Mouse (Mus musculus): ENCODE measurements around the gene Stt3b. TPM values are rescaled to one million over a fixed set of nuclear protein-coding genes. Genes with fewer than 3 reads are reported as not detected.

The Stt3b gene
- polyA plus RNA-seq, 1 experiment from 2014 or later = 91.3 TPM

DNA sequence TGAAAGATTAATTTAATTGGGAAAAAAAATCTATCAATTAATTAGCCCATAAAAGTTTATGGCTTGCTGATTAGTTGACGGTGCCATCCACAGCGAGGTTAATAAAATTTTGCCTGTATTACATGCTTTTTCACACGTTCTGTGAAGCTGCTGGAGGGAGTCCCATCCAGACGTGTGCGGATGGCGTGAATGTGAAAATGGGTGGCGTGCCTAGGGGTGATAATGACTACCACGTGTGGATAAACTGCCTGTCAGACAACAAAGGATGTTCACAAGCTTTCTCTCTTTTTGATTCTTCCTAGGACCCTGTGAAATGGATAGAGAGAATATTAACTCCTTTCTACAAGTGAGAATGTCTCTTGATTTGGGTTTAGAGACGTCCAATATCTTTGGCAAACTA lies 31.4 kb upstream of the Stt3b start:
- H3K27me3 ChIP-seq (ENCODE audit: control insufficient read depth, insufficient read depth, low read depth, low read length) = no peaks in the 10 kb centered on the region
- 84% methylated on average over 9 of the region's 9 CpGs for WGBS
- no peak overlapping the region for H3K4me2 ChIP-seq (ENCODE audit: low read depth, low read length)
- H3K4me3 ChIP-seq (ENCODE audit: low read length) = no peak overlapping the region
- H3K27ac ChIP-seq (ENCODE audit: low read length) = no peak overlapping the region
- H3K9ac ChIP-seq (ENCODE audit: low read length) = no peak overlapping the region
- peaks cover 4% of the 10 kb centered on the region; the same call in 1 of the 2 replicates for H3K4me1 ChIP-seq (replicated peaks; ENCODE audit: control insufficient read depth, insufficient read depth, low read length)
- no peak for ATAC-seq (ENCODE audit: low read depth)
- H3K9me3 ChIP-seq (ENCODE audit: control insufficient read depth, low read length) = no peaks in the 10 kb centered on the region
- no peaks in the 10 kb centered on the region for H3K36me3 ChIP-seq (ENCODE audit: control insufficient read depth, insufficient read depth, low read length)

DNA sequence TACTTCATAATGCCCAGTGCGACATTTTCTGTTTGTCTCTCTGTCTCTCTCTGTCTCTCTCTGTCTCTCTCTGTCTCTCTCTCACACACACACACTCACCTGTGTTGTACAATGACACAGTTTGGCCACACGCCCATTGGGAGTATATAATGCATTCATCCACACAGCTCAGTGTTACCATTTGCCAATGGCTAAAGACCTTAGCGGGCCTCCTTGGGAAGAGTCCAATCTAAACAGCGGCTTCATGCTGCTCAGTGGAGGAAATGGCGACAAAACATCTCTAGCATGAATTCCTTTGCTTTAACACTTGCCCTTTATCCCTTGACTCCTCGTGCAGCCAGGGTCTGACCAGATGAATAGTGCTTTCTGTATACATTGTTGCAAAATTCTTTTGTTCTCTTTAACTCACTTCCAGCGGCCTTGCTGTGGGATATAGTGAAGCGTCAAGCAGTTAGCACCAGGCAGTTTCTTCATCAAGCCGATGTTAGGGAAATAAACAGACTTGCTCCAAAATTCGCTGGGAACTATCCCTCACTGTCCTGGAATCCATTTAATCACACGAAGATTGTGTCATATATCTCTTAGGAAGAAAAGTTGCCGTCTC lies 30.1 kb upstream of the Stt3b start:
- Histone ChIP-seq H3K4me3 (ENCODE audit: low read length) (no peak overlapping the region), H3K4me2 (ENCODE audit: low read depth, low read length) (no peak overlapping the region), H3K36me3 (ENCODE audit: control insufficient read depth, insufficient read depth, low read length) (no peaks in the 10 kb centered on the region), H3K9ac (ENCODE audit: low read length) (no peak overlapping the region), H3K27ac (ENCODE audit: low read length) (no peak overlapping the region), H3K9me3 (ENCODE audit: control insufficient read depth, low read length) (no peaks in the 10 kb centered on the region), H3K4me1 (replicated peaks; ENCODE audit: control insufficient read depth, insufficient read depth, low read length) (peaks cover 4% of the 10 kb centered on the region; the same call in 1 of the 2 replicates), H3K27me3 (ENCODE audit: control insufficient read depth, insufficient read depth, low read depth, low read length) (no peaks in the 10 kb centered on the region)
- WGBS = 37% methylated on average over 12 of the region's 12 CpGs
- ATAC-seq (ENCODE audit: low read depth) = peak; percentile 67; the same call in 1 of the 2 replicates

DNA sequence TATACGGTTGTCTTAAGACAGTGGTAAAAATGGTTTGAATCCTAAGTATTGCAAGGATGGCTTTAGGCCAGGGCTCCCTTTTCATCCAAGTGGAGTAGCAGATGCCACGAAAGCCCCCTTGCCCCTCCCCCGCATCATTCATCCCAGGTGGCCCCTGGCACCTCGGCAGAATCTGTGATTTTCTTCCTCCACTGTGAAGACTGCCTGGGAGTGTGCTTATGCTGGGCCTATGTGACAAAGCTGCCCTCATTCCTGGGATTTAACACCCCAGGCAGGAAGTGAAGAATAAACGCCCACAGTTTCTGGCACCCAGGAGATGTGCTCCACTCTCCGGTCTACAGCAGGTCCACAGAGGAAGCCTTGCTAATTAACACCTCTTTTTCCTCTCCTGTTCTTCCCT lies 28.6 kb upstream of the Stt3b start:
- no peak overlapping the region for H3K27ac ChIP-seq (ENCODE audit: low read length)
- H3K36me3 ChIP-seq (ENCODE audit: control insufficient read depth, insufficient read depth, low read length) = no peaks in the 10 kb centered on the region
- H3K4me3 ChIP-seq (ENCODE audit: low read length) = no peak overlapping the region
- H3K4me2 ChIP-seq (ENCODE audit: low read depth, low read length) = no peak overlapping the region
- H3K9ac ChIP-seq (ENCODE audit: low read length) = no peak overlapping the region
- no peaks in the 10 kb centered on the region for H3K27me3 ChIP-seq (ENCODE audit: control insufficient read depth, insufficient read depth, low read depth, low read length)
- no peaks in the 10 kb centered on the region for H3K9me3 ChIP-seq (ENCODE audit: control insufficient read depth, low read length)
- 45% methylated on average over 6 of the region's 6 CpGs for WGBS
- ATAC-seq (ENCODE audit: low read depth) = no peak
- H3K4me1 ChIP-seq (replicated peaks; ENCODE audit: control insufficient read depth, insufficient read depth, low read length) = peaks cover 4% of the 10 kb centered on the region; the same call in 1 of the 2 replicates

- Histone ChIP-seq H3K4me3 (ENCODE audit: low read length) (no peak overlapping the region), H3K36me3 (ENCODE audit: control insufficient read depth, insufficient read depth, low read length) (no peaks in the 10 kb centered on the region), H3K27ac (ENCODE audit: low read length) (no peak overlapping the region), H3K9me3 (ENCODE audit: control insufficient read depth, low read length) (no peaks in the 10 kb centered on the region), H3K9ac (ENCODE audit: low read length) (no peak overlapping the region), H3K4me2 (ENCODE audit: low read depth, low read length) (no peak overlapping the region), H3K4me1 (replicated peaks; ENCODE audit: control insufficient read depth, insufficient read depth, low read length) (peaks cover 6% of the 10 kb centered on the region; the same call in 1 of the 2 replicates), H3K27me3 (ENCODE audit: control insufficient read depth, insufficient read depth, low read depth, low read length) (no peaks in the 10 kb centered on the region)
- ATAC-seq (ENCODE audit: low read depth) = peak; percentile 57
- 50% methylated on average over 12 of the region's 12 CpGs for WGBS
Observed at GRCm38 (mm10) chr9:115333016-115333415, 22.8 kb upstream of the Stt3b start.

- Histone ChIP-seq H3K4me2 (ENCODE audit: low read depth, low read length) (no peak overlapping the region), H3K27me3 (ENCODE audit: control insufficient read depth, insufficient read depth, low read depth, low read length) (no peaks in the 10 kb centered on the region), H3K9ac (ENCODE audit: low read length) (no peak overlapping the region), H3K4me1 (replicated peaks; ENCODE audit: control insufficient read depth, insufficient read depth, low read length) (peaks cover 6% of the 10 kb centered on the region; the same call in 1 of the 2 replicates), H3K27ac (ENCODE audit: low read length) (no peak overlapping the region), H3K4me3 (ENCODE audit: low read length) (no peak overlapping the region), H3K36me3 (ENCODE audit: control insufficient read depth, insufficient read depth, low read length) (no peaks in the 10 kb centered on the region), H3K9me3 (ENCODE audit: control insufficient read depth, low read length) (no peaks in the 10 kb centered on the region)
- WGBS = 64% methylated on average over 7 of the region's 7 CpGs
- no peak for ATAC-seq (ENCODE audit: low read depth)
Observed at GRCm38 (mm10) chr9:115332339-115332738, 22.1 kb upstream of the Stt3b start.

- H3K4me3 ChIP-seq (ENCODE audit: low read length) = no peak overlapping the region
- H3K27ac ChIP-seq (ENCODE audit: low read length) = peak overlapping the region; percentile 83
- peak; percentile 81 for ATAC-seq (ENCODE audit: low read depth)
Observed at GRCm38 (mm10) chr9:115330861-115331476, 20.7 kb upstream of the Stt3b start.

GRCm38 (mm10) chr9:115326533-115326890 lies 16.3 kb upstream of the Stt3b start:
- no peaks in the 10 kb centered on the region for H3K36me3 ChIP-seq (ENCODE audit: control insufficient read depth, insufficient read depth, low read length)
- H3K4me2 ChIP-seq (ENCODE audit: low read depth, low read length) = no peak overlapping the region
- peaks cover 4% of the 10 kb centered on the region; the same call in 1 of the 2 replicates for H3K4me1 ChIP-seq (replicated peaks; ENCODE audit: control insufficient read depth, insufficient read depth, low read length)
- WGBS = 80% methylated on average over 4 of the region's 4 CpGs
- no peak overlapping the region for H3K9ac ChIP-seq (ENCODE audit: low read length)
- H3K4me3 ChIP-seq (ENCODE audit: low read length) = no peak overlapping the region
- no peaks in the 10 kb centered on the region for H3K9me3 ChIP-seq (ENCODE audit: control insufficient read depth, low read length)
- peak; percentile 36 for ATAC-seq (ENCODE audit: low read depth)
- H3K27ac ChIP-seq (ENCODE audit: low read length) = no peak overlapping the region
- H3K27me3 ChIP-seq (ENCODE audit: control insufficient read depth, insufficient read depth, low read depth, low read length) = no peaks in the 10 kb centered on the region

More at GRCm38 (mm10) chr9:115330861-115331476, 20.7 kb upstream of the Stt3b start:
- no peak overlapping the region for H3K9ac ChIP-seq (ENCODE audit: low read length)
- whole genome bisulfite sequencing = 32% methylated on average over 6 of the region's 6 CpGs
- no peaks in the 10 kb centered on the region for H3K36me3 ChIP-seq (ENCODE audit: control insufficient read depth, insufficient read depth, low read length)
- no peak overlapping the region; the same call in 1 of the 2 replicates for H3K4me2 ChIP-seq (ENCODE audit: low read depth, low read length)
- H3K27me3 ChIP-seq (ENCODE audit: control insufficient read depth, insufficient read depth, low read depth, low read length) = no peaks in the 10 kb centered on the region
- no peaks in the 10 kb centered on the region for H3K9me3 ChIP-seq (ENCODE audit: control insufficient read depth, low read length)
- H3K4me1 ChIP-seq (replicated peaks; ENCODE audit: control insufficient read depth, insufficient read depth, low read length) = peaks cover 6% of the 10 kb centered on the region; the same call in 1 of the 2 replicates

DNA sequence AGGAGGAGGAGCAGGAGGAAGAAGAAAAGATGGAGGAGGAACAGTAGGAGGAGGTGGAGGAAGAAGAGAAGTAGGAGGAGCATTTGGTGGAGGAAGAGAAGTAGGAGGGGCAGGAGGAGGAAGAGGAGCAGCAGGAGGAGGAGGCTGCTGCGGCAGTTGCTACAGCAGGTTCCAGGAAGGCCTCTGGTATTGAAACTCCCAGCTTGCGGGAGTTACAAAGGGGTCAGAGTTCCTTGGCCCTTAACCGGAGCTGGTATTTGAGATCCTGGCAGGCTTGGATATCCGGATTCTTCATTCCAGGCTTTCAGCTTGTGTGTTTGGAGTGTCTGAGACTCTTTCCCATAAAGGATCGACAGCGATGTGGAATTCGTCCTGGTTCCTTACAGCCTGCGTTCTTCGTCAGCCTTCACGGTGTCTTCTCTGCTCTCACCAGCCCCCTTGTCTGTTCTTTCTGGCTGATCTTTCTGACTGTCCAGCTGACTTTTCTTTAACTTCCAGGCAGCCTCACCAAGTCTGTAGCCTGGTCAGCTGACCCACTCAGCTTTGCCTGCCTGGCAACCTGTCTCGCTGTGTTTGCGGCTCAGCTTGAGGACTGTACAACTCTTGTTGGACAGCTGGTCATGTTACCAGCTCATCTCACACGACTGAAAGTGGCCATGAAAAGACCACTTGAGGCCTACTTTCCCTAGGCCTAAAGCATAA lies 15.8 kb upstream of the Stt3b start:
- Histone ChIP-seq H3K27ac (ENCODE audit: low read length) (no peak overlapping the region), H3K4me3 (ENCODE audit: low read length) (no peak overlapping the region), H3K36me3 (ENCODE audit: control insufficient read depth, insufficient read depth, low read length) (no peaks in the 10 kb centered on the region), H3K4me1 (replicated peaks; ENCODE audit: control insufficient read depth, insufficient read depth, low read length) (peaks cover 2% of the 10 kb centered on the region; the same call in 1 of the 2 replicates), H3K9me3 (ENCODE audit: control insufficient read depth, low read length) (no peaks in the 10 kb centered on the region), H3K4me2 (ENCODE audit: low read depth, low read length) (no peak overlapping the region), H3K27me3 (ENCODE audit: control insufficient read depth, insufficient read depth, low read depth, low read length) (no peaks in the 10 kb centered on the region), H3K9ac (ENCODE audit: low read length) (no peak overlapping the region)
- peak; percentile 37; the same call in 1 of the 2 replicates for ATAC-seq (ENCODE audit: low read depth)
- 50% methylated on average over 13 of the region's 13 CpGs for WGBS

- H3K27me3 ChIP-seq (ENCODE audit: control insufficient read depth, insufficient read depth, low read depth, low read length) = no peaks in the 10 kb centered on the region
- no peaks in the 10 kb centered on the region for H3K9me3 ChIP-seq (ENCODE audit: control insufficient read depth, low read length)
- no peak for ATAC-seq (ENCODE audit: low read depth)
- H3K27ac ChIP-seq (ENCODE audit: low read length) = no peak overlapping the region
- H3K9ac ChIP-seq (ENCODE audit: low read length) = no peak overlapping the region
- no peak overlapping the region for H3K4me2 ChIP-seq (ENCODE audit: low read depth, low read length)
- H3K36me3 ChIP-seq (ENCODE audit: control insufficient read depth, insufficient read depth, low read length) = no peaks in the 10 kb centered on the region
- no peaks in the 10 kb centered on the region; the same call in 1 of the 2 replicates for H3K4me1 ChIP-seq (replicated peaks; ENCODE audit: control insufficient read depth, insufficient read depth, low read length)
- no peak overlapping the region for H3K4me3 ChIP-seq (ENCODE audit: low read length)
- WGBS = 44% methylated on average over 10 of the region's 10 CpGs
Observed at GRCm38 (mm10) chr9:115323572-115323971, 13.4 kb upstream of the Stt3b start.
